Mouse (Mus musculus) neural tube, embryonic 14.5 days (tissue): Measurements from ENCODE around the gene Dlg2. TPM values are rescaled to one million over a fixed set of nuclear protein-coding genes. Genes with fewer than 3 reads are reported as not detected.

ENCODE experiments used
- ATAC-seq: fragments of 200-750 bp; cut with Nextera tagmentation; 2 replicates; pipeline ENCODE4 v1.8.0; 2017; ENCODE audit warnings: low read depth, mild to moderate bottlenecking, moderate TSS enrichment, moderate library complexity
- H3K27ac ChIP-seq: fragments of 300-500 bp; sonication (generic); 2 replicates; pipeline ENCODE4 v1.5.1; 2014; ENCODE audit warnings: low read depth, mild to moderate bottlenecking, control low read depth, low read length, moderate library complexity, mixed read lengths
- H3K27me3 ChIP-seq: fragments of 300-500 bp; sonication (generic); 2 replicates; pipeline ENCODE4 v1.6.1; 2014; ENCODE audit warnings: low read length; ENCODE audit not compliant: control insufficient read depth, insufficient read depth
- H3K36me3 ChIP-seq: fragments of 300-500 bp; sonication (generic); 2 replicates; pipeline ENCODE4 v1.6.1; 2014; ENCODE audit warnings: low read length, mixed read lengths; ENCODE audit not compliant: control insufficient read depth, insufficient read depth
- H3K4me1 ChIP-seq: fragments of 300-500 bp; sonication (generic); 2 replicates; pipeline ENCODE4 v1.6.1; 2014; ENCODE audit warnings: low read length; ENCODE audit not compliant: control insufficient read depth, insufficient read depth
- H3K4me2 ChIP-seq: fragments of 300-500 bp; sonication (generic); 2 replicates; pipeline ENCODE4 v1.6.1; 2014; ENCODE audit warnings: mild to moderate bottlenecking, low read depth, low read length, control low read depth
- H3K4me3 ChIP-seq: fragments of 300-500 bp; sonication (generic); 2 replicates; pipeline ENCODE4 v1.5.1; 2014; ENCODE audit warnings: low read depth, low read length, control low read depth, mixed read lengths
- H3K9ac ChIP-seq: fragments of 300-500 bp; sonication (generic); replicated peaks from 2 replicates; pipeline ENCODE4 v1.6.1; 2014; ENCODE audit warnings: low read depth, mild to moderate bottlenecking, control low read depth, low read length, mixed read lengths
- H3K9me3 ChIP-seq: fragments of 300-500 bp; sonication (generic); 2 replicates; pipeline ENCODE4 v1.6.1; 2016; ENCODE audit warnings: low read length; ENCODE audit not compliant: control insufficient read depth
- WGBS: fragments of 180-500 bp; shearing (Covaris S2); extraction: QIAGEN DNeasy Blood & Tissue Kit; methylation state at CpG from one replicate; pipeline ENCODE4 v1.1.7; 2014; 5-methylcytosine and 5-hydroxymethylcytosine counted together
- polyA plus RNA-seq: library from polyadenylated mRNA; unstranded; fragments of >200 nt; fragmentation: Nextera tagmentation; extraction: Ambion mirVana; gene quantifications from 2 replicates; pipeline ENCODE4 v1.2.1, GENCODE M21; 2014

Gene Dlg2
- polyA plus RNA-seq, 1 experiment from 2014 or later, result 48.0 TPM

DNA sequence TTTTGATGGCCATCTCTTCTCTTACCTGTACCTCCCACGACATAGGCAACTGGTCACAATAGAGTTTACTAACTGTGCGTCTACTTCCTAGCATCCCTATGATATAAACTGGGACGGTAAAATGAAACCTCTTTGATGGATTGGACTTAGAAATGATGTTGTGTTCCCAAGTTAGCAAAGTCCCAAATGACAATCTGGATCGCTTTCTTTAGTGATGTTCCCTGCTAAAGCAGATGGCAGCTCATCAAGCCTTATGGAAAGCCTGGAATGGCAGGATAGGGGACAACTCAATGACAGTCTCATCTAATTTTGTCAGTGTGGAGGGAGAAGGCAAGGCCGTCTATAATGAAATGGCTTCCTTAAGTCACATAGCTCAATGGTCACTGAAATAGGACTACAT is 472.7 kb downstream of the Dlg2 start:
- H3K27me3 ChIP-seq, result no peaks in the 10 kb centered on the region
- no peaks in the 10 kb centered on the region for H3K9me3 ChIP-seq
- no peak overlapping the region for H3K4me3 ChIP-seq
- no peaks in the 10 kb centered on the region for H3K4me1 ChIP-seq
- no peak for ATAC-seq
- no peak overlapping the region for H3K4me2 ChIP-seq
- no peak overlapping the region for H3K9ac ChIP-seq
- H3K36me3 ChIP-seq, result no peaks in the 10 kb centered on the region
- 90% methylated on average over 5 of the region's 5 CpGs for WGBS
- no peak overlapping the region for H3K27ac ChIP-seq

DNA sequence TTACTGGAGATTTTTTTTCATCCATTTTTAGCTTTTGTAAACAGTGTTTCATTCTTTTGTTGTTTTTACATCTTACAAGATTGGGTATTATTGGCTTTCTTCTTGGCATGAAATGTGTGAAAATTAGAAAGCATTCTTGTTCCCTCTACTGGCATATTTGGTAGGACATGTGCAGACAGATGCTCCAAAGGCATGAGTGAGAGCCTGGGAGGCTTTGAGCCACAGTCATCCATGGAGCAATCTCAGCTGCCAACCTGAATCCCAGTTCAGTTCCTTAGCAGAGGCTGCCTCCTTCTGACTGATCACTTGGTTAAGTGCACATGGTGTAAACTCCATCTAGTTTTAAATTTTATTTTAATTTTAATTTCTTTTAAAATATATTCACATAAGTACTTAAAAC is 500.8 kb downstream of the Dlg2 start:
- Histone ChIP-seq H3K4me1 (no peaks in the 10 kb centered on the region), H3K27me3 (no peaks in the 10 kb centered on the region), H3K9me3 (no peaks in the 10 kb centered on the region), H3K9ac (no peak overlapping the region), H3K4me3 (no peak overlapping the region), H3K4me2 (no peak overlapping the region), H3K27ac (no peak overlapping the region), H3K36me3 (no peaks in the 10 kb centered on the region)
- no peak for ATAC-seq

DNA sequence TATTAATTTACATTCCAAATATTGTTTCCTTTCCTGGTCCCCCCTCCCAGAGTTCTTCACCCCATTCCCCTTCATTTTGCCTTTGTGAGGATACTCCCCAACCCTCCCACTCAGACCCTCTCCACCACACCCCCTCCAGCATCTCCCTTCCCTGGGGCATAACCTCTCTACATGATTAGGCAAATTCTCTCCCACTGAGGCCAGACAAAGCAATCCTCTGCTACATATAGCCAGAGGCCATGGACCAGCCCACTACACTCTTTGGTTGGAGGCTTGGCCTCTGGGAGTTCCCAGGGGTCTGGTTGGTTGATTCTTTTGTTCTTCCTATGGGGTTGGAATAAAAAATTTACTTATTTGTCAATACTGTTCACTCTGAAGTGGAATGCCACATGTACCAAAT is 505.6 kb downstream of the Dlg2 start:
- Histone ChIP-seq H3K9ac (no peak overlapping the region), H3K4me1 (no peaks in the 10 kb centered on the region), H3K27me3 (no peaks in the 10 kb centered on the region), H3K4me3 (no peak overlapping the region), H3K36me3 (no peaks in the 10 kb centered on the region), H3K27ac (no peak overlapping the region), H3K9me3 (no peaks in the 10 kb centered on the region), H3K4me2 (no peak overlapping the region)
- ATAC-seq, result no peak

GRCm38 (mm10) chr7:91010655-91011054 is 534.2 kb downstream of the Dlg2 start:
- Histone ChIP-seq H3K27ac (no peak overlapping the region), H3K9me3 (no peaks in the 10 kb centered on the region), H3K27me3 (no peaks in the 10 kb centered on the region), H3K4me3 (no peak overlapping the region), H3K9ac (no peak overlapping the region), H3K4me1 (no peaks in the 10 kb centered on the region), H3K36me3 (no peaks in the 10 kb centered on the region), H3K4me2 (no peak overlapping the region)
- WGBS, result 72% methylated on average over 2 of the region's 2 CpGs
- no peak for ATAC-seq

DNA sequence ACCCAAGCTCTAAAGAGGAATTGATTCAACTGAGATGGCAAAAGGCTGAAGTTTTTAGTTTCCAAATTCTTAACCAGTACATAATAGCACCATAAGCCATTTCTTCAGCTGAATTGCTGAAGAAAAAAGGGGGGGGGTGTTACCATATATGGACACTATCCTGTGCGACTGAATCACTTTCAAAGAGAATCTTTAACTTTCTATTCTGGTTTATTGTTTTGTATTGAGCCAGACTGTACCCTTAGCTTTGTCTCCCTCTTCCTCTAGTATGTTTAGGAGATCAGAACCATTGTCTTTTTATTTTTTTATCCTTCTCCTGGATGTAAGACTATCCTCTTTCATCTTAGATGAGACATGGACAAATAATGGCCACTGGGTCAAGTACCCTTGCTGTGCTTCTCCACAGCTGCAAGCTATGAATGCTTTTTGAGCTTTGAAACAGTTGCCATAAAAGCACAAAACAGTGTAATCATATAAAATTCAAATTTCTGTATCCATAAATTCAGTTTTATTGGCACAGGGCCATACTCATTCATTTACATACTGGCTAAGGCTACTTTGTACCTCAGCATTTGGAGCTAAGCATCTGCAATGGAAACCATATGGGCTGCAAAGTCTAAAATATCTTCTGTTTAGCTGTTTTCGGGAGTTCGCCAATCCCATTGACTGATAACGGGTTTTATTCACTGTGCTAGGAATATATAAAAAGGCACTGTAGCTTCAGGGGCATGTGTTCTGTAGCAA is 568.7 kb downstream of the Dlg2 start:
- 85% methylated on average over 4 of the region's 4 CpGs for WGBS
- no peaks in the 10 kb centered on the region for H3K27me3 ChIP-seq
- no peak for ATAC-seq

GRCm38 (mm10) chr7:91045742-91046098 is 569.2 kb downstream of the Dlg2 start:
- H3K4me2 ChIP-seq, result no peak overlapping the region
- H3K27ac ChIP-seq, result no peak overlapping the region
- no peaks in the 10 kb centered on the region for H3K27me3 ChIP-seq
- no peaks in the 10 kb centered on the region for H3K4me1 ChIP-seq
- H3K9me3 ChIP-seq, result no peaks in the 10 kb centered on the region
- ATAC-seq, result no peak
- no peak overlapping the region for H3K4me3 ChIP-seq
- 86% methylated on average over 1 of the region's 1 CpGs for WGBS
- H3K9ac ChIP-seq, result no peak overlapping the region
- H3K36me3 ChIP-seq, result no peaks in the 10 kb centered on the region

More for the DNA sequence above, 568.7 kb downstream of the Dlg2 start:
- H3K27ac ChIP-seq, result no peak overlapping the region
- H3K36me3 ChIP-seq, result no peaks in the 10 kb centered on the region
- H3K4me3 ChIP-seq, result no peak overlapping the region
- H3K4me2 ChIP-seq, result no peak overlapping the region
- no peaks in the 10 kb centered on the region for H3K9me3 ChIP-seq
- H3K9ac ChIP-seq, result no peak overlapping the region
- H3K4me1 ChIP-seq, result no peaks in the 10 kb centered on the region

DNA sequence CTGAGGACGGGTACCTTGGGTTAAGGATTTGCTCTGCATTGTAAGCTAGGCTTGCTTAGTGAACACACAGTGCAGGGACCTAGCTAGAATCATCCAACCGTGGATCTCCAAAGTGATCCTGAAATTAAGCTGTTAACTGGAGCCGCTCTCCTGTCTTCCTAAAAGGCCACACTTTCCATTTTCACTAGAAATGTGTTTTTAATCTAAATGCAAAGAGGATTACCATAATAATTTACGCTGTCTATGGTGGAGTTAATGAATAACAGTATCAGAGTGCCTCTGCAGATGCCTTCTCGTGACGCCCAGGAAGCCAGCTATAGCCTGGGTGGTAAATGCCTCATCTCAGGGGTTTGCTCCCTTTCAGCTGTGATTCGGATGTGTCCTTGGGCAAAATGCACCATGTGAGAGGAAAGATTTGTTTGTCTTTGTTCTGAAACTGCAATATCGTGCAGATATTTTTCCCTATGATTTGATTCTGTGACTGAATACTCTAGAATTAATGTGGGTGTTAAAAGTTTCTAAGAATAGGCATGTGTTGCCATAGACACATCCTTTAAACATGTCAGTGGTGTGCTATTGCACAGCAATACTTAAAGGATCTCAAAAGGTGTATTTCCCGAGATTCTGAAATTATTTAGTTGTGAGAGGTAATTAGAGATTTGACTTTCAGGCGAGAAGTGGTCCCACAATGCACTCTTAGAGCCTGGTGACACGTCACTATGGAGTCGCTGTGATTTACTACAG is 587.0 kb downstream of the Dlg2 start:
- Histone ChIP-seq H3K4me3 (no peak overlapping the region), H3K4me2 (no peak overlapping the region), H3K9me3 (no peaks in the 10 kb centered on the region), H3K27ac (no peak overlapping the region), H3K27me3 (no peaks in the 10 kb centered on the region), H3K4me1 (no peaks in the 10 kb centered on the region), H3K9ac (no peak overlapping the region), H3K36me3 (no peaks in the 10 kb centered on the region)
- peak; percentile 68; the same call in 1 of the 2 replicates for ATAC-seq
- WGBS, result 40% methylated on average over 12 of the region's 12 CpGs

DNA sequence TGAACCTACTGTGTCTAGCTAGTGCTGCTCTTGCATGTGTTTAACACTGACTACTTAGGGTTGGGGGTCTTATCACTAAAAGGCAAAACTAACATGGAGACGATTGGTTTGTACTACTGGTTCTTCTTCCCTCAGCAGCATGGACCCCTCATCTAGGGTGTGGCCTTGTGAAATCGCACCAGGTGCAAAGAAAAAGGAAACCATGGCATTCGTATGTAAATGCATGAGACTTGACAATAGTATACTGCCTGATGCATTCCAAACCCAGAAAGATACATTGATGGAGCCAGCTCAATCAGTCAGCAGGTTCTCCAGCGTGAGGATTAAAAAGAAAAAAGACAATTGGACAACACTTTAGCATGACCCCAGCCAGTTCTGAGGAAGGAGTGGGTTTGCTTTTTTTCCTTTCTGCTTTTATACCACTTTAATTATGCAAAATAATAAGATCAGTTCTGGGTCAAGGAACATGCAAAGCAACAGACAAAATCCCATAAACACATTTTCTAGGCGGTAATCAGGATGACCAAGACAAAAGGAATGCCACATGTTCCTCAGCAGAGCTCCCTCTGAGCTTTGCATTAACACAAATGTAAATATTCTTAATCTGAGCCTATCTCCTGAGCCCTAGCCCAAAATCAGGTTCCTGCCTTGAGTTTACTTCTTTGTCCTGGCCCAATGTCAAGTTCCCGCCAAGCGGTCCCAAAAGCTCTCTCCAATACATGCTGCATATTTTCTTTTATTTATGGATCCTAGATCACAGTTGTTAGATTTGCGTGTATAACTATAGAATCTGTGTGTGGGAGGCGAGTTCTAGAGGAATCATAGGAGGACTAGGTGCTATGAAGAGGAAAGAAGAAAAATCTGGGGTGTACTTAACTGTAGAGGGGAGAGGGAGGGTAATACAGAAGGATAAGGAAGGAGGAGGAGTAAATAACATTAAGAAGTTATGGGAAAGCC is 595.6 kb downstream of the Dlg2 start:
- H3K27me3 ChIP-seq, result no peaks in the 10 kb centered on the region
- H3K4me1 ChIP-seq, result no peaks in the 10 kb centered on the region
- no peak overlapping the region for H3K27ac ChIP-seq
- H3K4me2 ChIP-seq, result no peak overlapping the region
- ATAC-seq, result no peak
- WGBS, result 48% methylated on average over 9 of the region's 9 CpGs
- H3K4me3 ChIP-seq, result no peak overlapping the region
- H3K36me3 ChIP-seq, result no peaks in the 10 kb centered on the region
- no peaks in the 10 kb centered on the region for H3K9me3 ChIP-seq
- no peak overlapping the region for H3K9ac ChIP-seq
